8 mouse cellular contexts compared by ENCODE assay signal in the genomic region with DNA sequence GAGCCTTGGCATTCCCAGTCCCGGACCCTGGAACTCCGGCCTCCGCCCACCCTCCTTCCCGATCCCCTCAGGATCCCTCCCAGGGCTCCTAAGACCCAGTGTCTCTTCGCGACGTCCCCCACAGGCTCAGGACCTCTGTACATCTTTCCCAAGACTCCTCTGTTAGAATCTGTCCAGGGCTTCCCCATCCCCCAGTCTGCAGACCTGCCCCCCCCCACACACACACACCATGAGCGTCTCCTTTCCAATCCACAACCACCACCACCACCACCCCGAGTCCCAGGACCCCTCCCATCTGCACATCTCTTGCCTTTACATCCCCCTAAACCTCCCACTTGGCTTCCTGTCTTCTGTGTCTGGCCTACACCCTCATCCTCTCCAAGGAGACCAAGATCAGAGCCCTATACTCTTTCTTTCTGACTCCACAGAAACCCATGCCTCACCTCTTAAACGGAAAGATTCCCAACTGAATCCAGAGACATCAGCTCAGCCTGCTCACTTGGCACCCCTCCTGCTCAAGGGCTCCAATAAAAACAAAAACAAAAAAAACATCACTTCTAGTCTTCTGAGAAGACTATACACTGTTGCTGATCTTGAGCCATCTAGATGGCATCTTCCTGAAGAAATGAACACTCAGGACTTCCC. TPM values are rescaled to one million over a fixed set of nuclear protein-coding genes. Genes with fewer than 3 reads are reported as not detected.
DNase-seq lines count a peak whose midpoint lies in the region; ATAC-seq and TF ChIP-seq lines count a peak whose summit lies in the region.

No protein-coding gene starts in this region.

- peak overlapping the region; percentile 76 for H3K4me2 ChIP-seq in hindbrain, postnatal 0 days (ENCODE audit: low read depth, low read length)
- peak overlapping the region; percentile 76 for H3K4me2 ChIP-seq in midbrain, postnatal 0 days (ENCODE audit: low read depth, low read length, poor library complexity, severe bottlenecking)

- no peak for DNase-seq in left cerebral cortex, adult 2 months (ENCODE audit: extremely low spot score in 1 of 2, low spot score in 2 of 2)
- DNase-seq in left cerebral cortex, postnatal 25 days (ENCODE audit: low spot score in 2 of 2) = no peak
- peak; percentile 31 for DNase-seq in brain, adult 2 months (ENCODE audit: low read depth, low spot score)
- DNase-seq in hindbrain, postnatal 0 days (ENCODE audit: low spot score) = peak; percentile 16
- DNase-seq in midbrain, postnatal 0 days (ENCODE audit: low spot score) = peak; percentile 12
- no peak for DNase-seq in spleen, adult 18-20 months
- no peak for DNase-seq in right cerebral cortex, adult 18-20 months
- DNase-seq in B cell, adult 2 months = no peak

- H3K36me3 ChIP-seq in hindbrain, postnatal 0 days (ENCODE audit: insufficient read depth, low read length) = no peaks in the 10 kb centered on the region
- 0 out of 2 replicates have a peak, but pooled peaks cover 4% of the 10 kb centered on the region for H3K36me3 ChIP-seq in midbrain, postnatal 0 days (ENCODE audit: insufficient read depth, low read length)

- H3K9me3 ChIP-seq in hindbrain, postnatal 0 days (ENCODE audit: low read length) = no peaks in the 10 kb centered on the region
- no peaks in the 10 kb centered on the region for H3K9me3 ChIP-seq in midbrain, postnatal 0 days (ENCODE audit: low read length)

- no peaks in the 10 kb centered on the region for H3K27me3 ChIP-seq in hindbrain, postnatal 0 days (ENCODE audit: insufficient read depth, low read length)
- H3K27me3 ChIP-seq in midbrain, postnatal 0 days (ENCODE audit: insufficient read depth, low read length) = no peaks in the 10 kb centered on the region

- no peak for TF ChIP-seq CTCF in left cerebral cortex, adult 2 months (IDR thresholded peaks at IDR 0.05)
- no peak for TF ChIP-seq CTCF in hindbrain, postnatal 0 days (IDR thresholded peaks at IDR 0.05; ENCODE audit: low read depth)
- TF ChIP-seq CTCF in midbrain, postnatal 0 days (IDR thresholded peaks at IDR 0.05) = no peak

- WGBS in hindbrain, postnatal 0 days = under 1% methylated on average over 10 of the region's 10 CpGs
- WGBS in midbrain, postnatal 0 days = 3% methylated on average over 10 of the region's 10 CpGs

- H3K4me1 ChIP-seq in hindbrain, postnatal 0 days (ENCODE audit: insufficient read depth, low read length) = peaks cover 24% of the 10 kb centered on the region
- peaks cover 11% of the 10 kb centered on the region for H3K4me1 ChIP-seq in midbrain, postnatal 0 days (ENCODE audit: insufficient read depth, low read length)

- peak overlapping the region; percentile 97 for H3K9ac ChIP-seq in hindbrain, postnatal 0 days (replicated peaks; ENCODE audit: low read length)
- peak overlapping the region; percentile 88 for H3K9ac ChIP-seq in midbrain, postnatal 0 days (replicated peaks; ENCODE audit: low read length, poor library complexity, severe bottlenecking)

- ATAC-seq in hindbrain, postnatal 0 days = no peak
- peak; percentile 0; the same call in 1 of the 2 replicates for ATAC-seq in midbrain, postnatal 0 days (ENCODE audit: low FRiP score)

- peak overlapping the region; percentile 93 for H3K27ac ChIP-seq in left cerebral cortex, adult 2 months
- peak overlapping the region; percentile 79 for H3K27ac ChIP-seq in hindbrain, postnatal 0 days
- H3K27ac ChIP-seq in midbrain, postnatal 0 days (ENCODE audit: low read depth, low read length) = peak overlapping the region; percentile 64

- H3K4me3 ChIP-seq in left cerebral cortex, adult 2 months = peak overlapping the region; percentile 76
- peak overlapping the region; percentile 94 for H3K4me3 ChIP-seq in hindbrain, postnatal 0 days (ENCODE audit: low read length)
- peak overlapping the region; percentile 88 for H3K4me3 ChIP-seq in midbrain, postnatal 0 days (ENCODE audit: low read depth, low read length)

- intact Hi-C loops in left cerebral cortex, adult 2 months (cut with DNase I) = loop anchor here (5.0 to 10.0 kb wide), 3 partner anchors 90 to 508 kb away; a partner anchor contains a TSS
- intact Hi-C loops in left cerebral cortex, postnatal 25 days (cut with DNase I) = loop anchor here (10.0 kb wide), 3 partner anchors 158 to 448 kb away; a partner anchor contains a TSS

RNA-seq across cellular contexts. Expression of a gene that starts 0.6 kb away (rescaled TPM):
- 100 to 1,000 TPM; 107 to 110 TPM for total RNA-seq in left cerebral cortex, adult 2 months (2021)
- total RNA-seq in left cerebral cortex, postnatal 25 days (2021) = 100 to 1,000 TPM; 106 to 108 TPM
- 221 and 229 TPM in 2 replicates for total RNA-seq in hindbrain, postnatal 0 days (2014; rRNA removed)
- polyA plus RNA-seq in hindbrain, postnatal 0 days (2015; fragmentation: Nextera tagmentation; extraction: Ambion mirVana) = 92.0 and 98.3 TPM in 2 replicates
- total RNA-seq in midbrain, postnatal 0 days (2014; rRNA removed) = 229 and 238 TPM in 2 replicates
- 108 and 111 TPM in 2 replicates for polyA plus RNA-seq in midbrain, postnatal 0 days (2015; fragmentation: Nextera tagmentation; extraction: Ambion mirVana)

RNA-seq across cellular contexts. Expression of a gene that starts 33.1 kb away (rescaled TPM):
- not detected for total RNA-seq in left cerebral cortex, adult 2 months (2021)
- not detected for total RNA-seq in left cerebral cortex, postnatal 25 days (2021)
- not detected in 2 replicates for total RNA-seq in hindbrain, postnatal 0 days (2014; rRNA removed)
- 0.04 and 0.19 TPM in 2 replicates for polyA plus RNA-seq in hindbrain, postnatal 0 days (2015; fragmentation: Nextera tagmentation; extraction: Ambion mirVana)
- total RNA-seq in midbrain, postnatal 0 days (2014; rRNA removed) = not detected in 2 replicates
- polyA plus RNA-seq in midbrain, postnatal 0 days (2015; fragmentation: Nextera tagmentation; extraction: Ambion mirVana) = not detected in 2 replicates

RNA-seq across cellular contexts. Expression of a gene that starts 50.3 kb away (rescaled TPM):
- 10 to 100 TPM; 42.9 to 46.0 TPM for total RNA-seq in left cerebral cortex, adult 2 months (2021)
- total RNA-seq in left cerebral cortex, postnatal 25 days (2021) = 10 to 100 TPM; 37.7 to 41.3 TPM
- total RNA-seq in hindbrain, postnatal 0 days (2014; rRNA removed) = 11.5 and 32.4 TPM in 2 replicates
- polyA plus RNA-seq in hindbrain, postnatal 0 days (2015; fragmentation: Nextera tagmentation; extraction: Ambion mirVana) = 21.3 and 24.8 TPM in 2 replicates
- 17.9 and 19.4 TPM in 2 replicates for total RNA-seq in midbrain, postnatal 0 days (2014; rRNA removed)
- 28.1 and 33.1 TPM in 2 replicates for polyA plus RNA-seq in midbrain, postnatal 0 days (2015; fragmentation: Nextera tagmentation; extraction: Ambion mirVana)

RNA-seq across cellular contexts. Expression of a gene that starts 59.6 kb away (rescaled TPM):
- not detected for total RNA-seq in left cerebral cortex, adult 2 months (2021)
- total RNA-seq in left cerebral cortex, postnatal 25 days (2021) = not detected
- not detected in 2 replicates for total RNA-seq in hindbrain, postnatal 0 days (2014; rRNA removed)
- polyA plus RNA-seq in hindbrain, postnatal 0 days (2015; fragmentation: Nextera tagmentation; extraction: Ambion mirVana) = not detected in 2 replicates
- not detected in 2 replicates for total RNA-seq in midbrain, postnatal 0 days (2014; rRNA removed)
- polyA plus RNA-seq in midbrain, postnatal 0 days (2015; fragmentation: Nextera tagmentation; extraction: Ambion mirVana) = 0.12 TPM in 1 of 2 replicates, not detected in the other

Comparison
In these comparisons a context has a peak if more than half of its experiments do, and no peak if none do; other contexts are left out.
1. DNase-seq: peak in brain, adult 2 months (single experiment), hindbrain, postnatal 0 days (single experiment) and midbrain, postnatal 0 days (single experiment); none in left cerebral cortex, adult 2 months (0 of 2), left cerebral cortex, postnatal 25 days (0 of 2), spleen, adult 18-20 months (0 of 2), right cerebral cortex, adult 18-20 months (single experiment) and B cell, adult 2 months (0 of 2).
2. Peak in every context shown above with its lines, with median percentiles within 50 percentile points of each other: H3K27ac ChIP-seq and H3K4me3 ChIP-seq.